Mouse (Mus musculus) heart, postnatal 0 days (tissue): ENCODE results near the gene C1ql1. TPM values are rescaled to one million over a fixed set of nuclear protein-coding genes. Genes with fewer than 3 reads are reported as not detected.

Source experiments
- ATAC-seq: fragments of 200-750 bp; cut with Nextera tagmentation; 2 replicates; pipeline ENCODE4 v1.8.0; 2017; ENCODE audit warnings: low read depth, moderate number of reproducible peaks, moderate library complexity; ENCODE audit not compliant: insufficient read depth
- DNase-seq: peaks from one replicate; pipeline ENCODE4 v3.0.0-alpha.2; 2016; ENCODE audit warnings: low spot score
- H3K27ac ChIP-seq: fragments of 300-500 bp; sonication (generic); 2 replicates; pipeline ENCODE4 v1.5.1; 2014; ENCODE audit warnings: low read depth, mild to moderate bottlenecking
- H3K27me3 ChIP-seq: fragments of 300-500 bp; sonication (generic); 2 replicates; pipeline ENCODE4 v1.6.1; 2014; ENCODE audit warnings: low read length, mixed read lengths; ENCODE audit not compliant: control insufficient read depth, insufficient read depth
- H3K36me3 ChIP-seq: fragments of 300-500 bp; sonication (generic); replicated peaks from 2 replicates; pipeline ENCODE4 v1.6.1; 2014; ENCODE audit warnings: low read length, mixed read lengths; ENCODE audit not compliant: control insufficient read depth, insufficient read depth
- H3K4me1 ChIP-seq: fragments of 300-500 bp; sonication (generic); 2 replicates; pipeline ENCODE4 v1.6.1; 2014; ENCODE audit warnings: antibody characterized with exemption; ENCODE audit not compliant: control insufficient read depth, insufficient read depth
- H3K4me2 ChIP-seq: fragments of 300-500 bp; sonication (generic); 2 replicates; pipeline ENCODE4 v1.6.1; 2014; ENCODE audit warnings: low read depth, mild to moderate bottlenecking, low read length, moderate library complexity
- H3K4me3 ChIP-seq: fragments of 300-500 bp; sonication (generic); 2 replicates; pipeline ENCODE4 v1.5.1; 2014; ENCODE audit warnings: low read depth, low read length
- H3K9ac ChIP-seq: fragments of 300-500 bp; sonication (generic); replicated peaks from 2 replicates; pipeline ENCODE4 v1.6.1; 2014; ENCODE audit warnings: low read depth, low read length, mixed read lengths
- H3K9me3 ChIP-seq: fragments of 300-500 bp; sonication (generic); replicated peaks from 2 replicates; pipeline ENCODE4 v1.6.1; 2016; ENCODE audit warnings: low read length; ENCODE audit not compliant: control insufficient read depth
- CTCF ChIP-seq: IDR thresholded peaks from 2 replicates; pipeline ENCODE4 v1.5.1; 2016; ENCODE audit warnings: antibody characterized with exemption, control low read depth, low read depth
- EP300 ChIP-seq: IDR thresholded peaks from 2 replicates; pipeline ENCODE4 v1.6.1; 2016; ENCODE audit warnings: antibody characterized with exemption, low read depth
- WGBS: fragments of 180-500 bp; shearing (Covaris S2); extraction: QIAGEN DNeasy Blood & Tissue Kit; methylation state at CpG from one replicate; pipeline ENCODE4 v1.1.7; 2014; 5-methylcytosine and 5-hydroxymethylcytosine counted together
- polyA plus RNA-seq: library from polyadenylated mRNA; unstranded; fragments of >200 nt; fragmentation: Nextera tagmentation; extraction: Ambion mirVana; gene quantifications from 2 replicates; pipeline ENCODE4 v1.2.1, GENCODE M21; 2015
- total RNA-seq: library from RNA; depleted of rRNA; stranded (reverse); fragments of >200 nt; gene quantifications from 2 replicates; pipeline ENCODE4 v1.2.3, GENCODE M21; 2014; ENCODE audit warnings: low replicate concordance

C1ql1 gene
- total and polyA plus RNA-seq, 2 experiments from 2014 or later = not detected

DNA sequence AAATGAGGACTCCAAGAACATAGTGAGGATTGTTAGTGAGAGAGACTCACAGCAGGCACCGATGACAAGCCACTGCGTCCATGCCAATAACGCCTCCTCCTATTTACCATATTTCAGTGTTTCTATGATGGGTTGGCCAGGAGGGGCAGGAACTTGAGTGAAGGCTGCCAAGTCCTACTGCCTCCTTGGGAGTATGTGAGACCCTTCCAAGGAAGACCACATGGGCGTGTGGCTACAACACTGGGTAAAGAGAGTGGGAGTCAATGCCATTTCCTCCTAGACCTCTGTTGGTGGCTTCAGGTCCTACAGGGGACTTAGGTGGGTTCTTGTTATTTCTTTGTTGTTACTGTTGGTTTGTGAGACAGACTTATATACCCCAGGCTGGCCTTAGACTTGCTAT lies 45.3 kb downstream of the C1ql1 start:
- DNase-seq = peak; percentile 9

DNA sequence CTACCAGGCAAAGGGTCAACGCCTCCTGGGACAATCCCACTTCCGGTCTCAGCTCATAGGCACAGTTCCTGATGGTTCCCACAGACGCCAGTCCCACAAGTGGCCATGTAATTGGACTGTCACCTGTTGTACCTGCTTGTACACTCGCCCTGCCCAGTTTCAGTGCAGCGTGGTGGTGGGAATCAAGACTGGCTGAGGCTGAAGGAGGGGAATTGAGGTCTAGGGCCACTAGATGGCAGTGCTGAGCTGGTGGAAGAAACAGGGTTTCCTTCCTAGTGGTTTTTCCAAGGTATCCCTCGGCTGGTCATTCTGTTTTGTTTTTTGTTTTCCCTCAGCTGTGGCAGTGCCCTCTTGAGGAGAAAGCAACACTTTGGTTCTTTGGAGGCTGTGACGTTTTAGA lies 45.7 kb downstream of the C1ql1 start, which contains the start of gene Gfap:
Gene Gfap, minus strand, starts transcription at position 150 of the 400 bp plus-strand sequence.
- no peak within 1 kb of the TSS for H3K27ac ChIP-seq
- H3K36me3 ChIP-seq = peaks cover 6% of the 10 kb centered on the region; the same call in 1 of the 2 replicates
- no peaks in the 10 kb centered on the region for H3K4me1 ChIP-seq
- no peak within 1 kb of the TSS for H3K4me3 ChIP-seq
- TF ChIP-seq CTCF = peak; percentile 97
- no peak for TF ChIP-seq EP300
- DNase-seq = peak; percentile 75
- 0 out of 2 replicates have a peak, but pooled peaks cover 11% of the 10 kb centered on the region for H3K27me3 ChIP-seq
- no peaks in the 10 kb centered on the region for H3K9me3 ChIP-seq
- ATAC-seq = peak; percentile 74; the same call in 1 of the 2 replicates
- no peak within 1 kb of the TSS for H3K9ac ChIP-seq
- 9% methylated on average over 7 of the region's 7 CpGs for WGBS
- peak within 1 kb of the TSS; percentile 14; the same call in 1 of the 2 replicates for H3K4me2 ChIP-seq

More for the DNA sequence above, 45.3 kb downstream of the C1ql1 start:
- no peak for TF ChIP-seq EP300
- Histone ChIP-seq H3K4me3 (no peak overlapping the region), H3K4me2 (peak overlapping the region; percentile 14; the same call in 1 of the 2 replicates), H3K27me3 (0 out of 2 replicates have a peak, but pooled peaks cover 8% of the 10 kb centered on the region), H3K9me3 (no peaks in the 10 kb centered on the region), H3K36me3 (peaks cover 10% of the 10 kb centered on the region; the same call in 1 of the 2 replicates), H3K27ac (no peak overlapping the region), H3K9ac (no peak overlapping the region), H3K4me1 (no peaks in the 10 kb centered on the region)
- ATAC-seq = peak; percentile 14; the same call in 1 of the 2 replicates
- WGBS = 55% methylated on average over 4 of the region's 4 CpGs

DNA sequence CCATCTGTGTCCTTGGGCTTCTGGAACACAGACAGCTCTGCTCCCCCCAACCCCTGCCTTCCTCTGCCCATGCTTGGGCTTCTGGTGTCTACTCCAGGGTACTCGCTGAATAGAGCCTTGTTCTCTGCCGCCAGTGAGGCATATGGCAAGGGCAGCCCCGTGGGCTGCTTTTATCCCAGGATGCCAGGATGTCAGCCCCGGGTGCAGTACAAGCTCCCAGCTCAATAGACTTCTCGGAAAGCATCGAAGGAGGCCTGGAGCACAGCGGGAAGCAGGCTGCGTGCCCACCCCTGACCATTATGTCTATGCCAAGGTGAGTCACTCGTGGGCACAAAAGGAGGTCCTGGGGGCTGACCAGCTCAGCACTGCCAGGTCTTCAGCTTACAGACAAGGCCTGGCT lies 48.1 kb downstream of the C1ql1 start:
- Histone ChIP-seq H3K27ac (no peak overlapping the region), H3K4me3 (no peak overlapping the region), H3K4me2 (no peak overlapping the region), H3K27me3 (peaks cover 32% of the 10 kb centered on the region), H3K4me1 (0 out of 2 replicates have a peak, but pooled peaks cover under 1% of the 10 kb centered on the region), H3K9me3 (no peaks in the 10 kb centered on the region), H3K36me3 (no peaks in the 10 kb centered on the region), H3K9ac (no peak overlapping the region)
- DNase-seq (no peak), ATAC-seq (no peak)
- 79% methylated on average over 9 of the region's 9 CpGs for WGBS
- TF ChIP-seq CTCF = no peak
- TF ChIP-seq EP300 = no peak

DNA sequence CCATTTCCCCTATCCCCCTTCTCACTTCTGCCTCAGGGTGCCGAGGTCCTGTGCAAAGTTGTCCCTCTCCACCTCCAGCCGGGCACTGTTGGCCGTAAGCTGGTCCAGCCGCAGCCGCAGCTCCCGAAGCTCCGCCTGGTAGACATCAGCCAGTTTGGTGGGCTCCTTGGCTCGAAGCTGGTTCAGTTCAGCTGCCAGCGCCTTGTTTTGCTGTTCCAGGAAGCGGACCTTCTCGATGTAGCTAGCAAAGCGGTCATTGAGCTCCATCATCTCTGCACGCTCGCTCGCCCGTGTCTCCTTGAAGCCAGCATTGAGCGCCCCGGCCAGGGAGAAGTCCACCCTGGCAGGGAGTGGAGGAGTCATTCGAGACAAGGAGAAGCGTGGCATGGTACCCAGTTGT lies 49.8 kb downstream of the C1ql1 start:
- DNase-seq (no peak), ATAC-seq (no peak)
- H3K9me3 ChIP-seq = no peaks in the 10 kb centered on the region
- no peaks in the 10 kb centered on the region for H3K36me3 ChIP-seq
- no peak overlapping the region for H3K4me2 ChIP-seq
- H3K27ac ChIP-seq = no peak overlapping the region
- TF ChIP-seq EP300 (no peak), CTCF (no peak)
- no peak overlapping the region for H3K9ac ChIP-seq
- WGBS = 75% methylated on average over 20 of the region's 20 CpGs
- H3K4me1 ChIP-seq = 0 out of 2 replicates have a peak, but pooled peaks cover 3% of the 10 kb centered on the region
- no peak overlapping the region for H3K4me3 ChIP-seq
- peaks cover 43% of the 10 kb centered on the region for H3K27me3 ChIP-seq

DNA sequence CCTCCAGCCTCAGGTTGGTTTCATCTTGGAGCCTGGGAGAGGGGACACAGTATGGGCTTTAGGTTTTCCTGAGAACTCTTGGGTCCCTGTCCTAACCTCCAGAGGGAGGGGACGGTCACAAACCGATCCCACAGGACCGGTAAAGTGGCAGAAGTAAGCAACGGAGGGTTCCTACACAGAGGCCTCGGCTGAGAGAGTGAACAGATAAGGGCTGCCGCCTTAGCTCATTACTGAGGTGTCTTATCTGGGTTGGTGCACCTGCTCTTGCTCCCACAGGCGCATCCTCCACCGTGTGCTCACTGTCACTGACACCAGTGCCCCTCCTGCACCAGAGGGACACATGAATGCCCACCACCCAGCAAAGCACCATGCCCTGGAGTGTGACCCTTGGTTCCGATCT lies 50.7 kb downstream of the C1ql1 start:
- Histone ChIP-seq H3K4me3 (no peak overlapping the region), H3K36me3 (no peaks in the 10 kb centered on the region), H3K27me3 (peaks cover 43% of the 10 kb centered on the region), H3K9me3 (no peaks in the 10 kb centered on the region), H3K4me2 (no peak overlapping the region), H3K9ac (no peak overlapping the region), H3K4me1 (0 out of 2 replicates have a peak, but pooled peaks cover 3% of the 10 kb centered on the region), H3K27ac (no peak overlapping the region)
- TF ChIP-seq CTCF (no peak), EP300 (no peak)
- 53% methylated on average over 9 of the region's 9 CpGs for WGBS
- no peak for ATAC-seq
- DNase-seq = no peak

DNA sequence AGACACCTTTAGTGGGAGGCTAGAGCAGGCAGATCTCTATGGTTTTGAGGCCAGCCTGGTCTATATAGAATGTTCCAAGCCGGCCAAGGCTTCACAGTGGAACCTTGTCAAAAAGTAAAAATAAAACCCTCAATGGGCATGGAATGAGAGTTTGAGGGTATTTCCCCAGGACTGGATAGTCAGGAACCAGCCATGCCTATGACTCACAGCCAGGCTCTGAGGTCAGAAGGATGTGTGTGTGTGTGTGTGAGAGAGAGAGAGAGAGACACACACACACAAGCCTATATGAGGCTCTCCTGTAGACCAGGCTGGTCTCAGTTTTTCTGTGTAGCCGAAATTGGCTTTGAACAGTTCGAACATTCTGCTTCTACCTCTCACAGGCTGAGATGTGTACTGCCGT lies 51.8 kb downstream of the C1ql1 start:
- no peak overlapping the region for H3K27ac ChIP-seq
- peaks cover 43% of the 10 kb centered on the region for H3K27me3 ChIP-seq
- no peaks in the 10 kb centered on the region for H3K9me3 ChIP-seq
- 83% methylated on average over 4 of the region's 4 CpGs for WGBS
- DNase-seq (no peak), ATAC-seq (no peak)
- 0 out of 2 replicates have a peak, but pooled peaks cover 3% of the 10 kb centered on the region for H3K4me1 ChIP-seq
- no peak overlapping the region for H3K9ac ChIP-seq
- no peak for TF ChIP-seq EP300
- no peak for TF ChIP-seq CTCF
- no peak overlapping the region for H3K4me2 ChIP-seq
- H3K4me3 ChIP-seq = no peak overlapping the region
- no peaks in the 10 kb centered on the region for H3K36me3 ChIP-seq
